Mouse (Mus musculus) G1E (cell line): Measurements from ENCODE around the gene Cdsn. TPM values are rescaled to one million over a fixed set of nuclear protein-coding genes. Genes with fewer than 3 reads are reported as not detected.

Source experiments
- ATAC-seq: 2 replicates; pipeline ENCODE4 v1.8.0; 2016; ENCODE audit warnings: mild to moderate bottlenecking; ENCODE audit not compliant: insufficient number of reproducible peaks, poor library complexity, low FRiP score, severe bottlenecking; ENCODE audit errors: extremely low read depth
- DNase-seq: peaks from one replicate; pipeline ENCODE4 v3.0.0; 2012; ENCODE audit warnings: low spot score
- H3K27me3 ChIP-seq: 2 replicates; pipeline ENCODE4 v1.6.1; 2012; ENCODE audit warnings: mild to moderate bottlenecking, low read length, inconsistent platforms; ENCODE audit not compliant: insufficient read depth
- H3K36me3 ChIP-seq: replicated peaks from 2 replicates; pipeline ENCODE3; 2012; ENCODE audit warnings: mild to moderate bottlenecking, inconsistent platforms
- H3K4me1 ChIP-seq: 2 replicates; pipeline ENCODE4 v1.6.1; 2012; ENCODE audit warnings: low read depth, low read length, inconsistent platforms, mixed read lengths; ENCODE audit not compliant: insufficient read depth
- H3K4me3 ChIP-seq: 2 replicates; pipeline ENCODE4 v1.5.1; 2012; ENCODE audit warnings: low read depth, mild to moderate bottlenecking, inconsistent platforms, low read length, moderate library complexity, mixed read lengths
- H3K9me3 ChIP-seq: replicated peaks from 2 replicates; pipeline ENCODE4 v1.6.1; 2012; ENCODE audit warnings: inconsistent platforms
- CTCF ChIP-seq: IDR thresholded peaks from 2 replicates; pipeline ENCODE4 v1.5.1; 2012; ENCODE audit warnings: low read depth, low read length, inconsistent platforms, mixed read lengths
- GATA1 ChIP-seq: IDR thresholded peaks from 2 replicates; pipeline ENCODE4 v1.6.1; 2012; ENCODE audit warnings: borderline replicate concordance, low read length, inconsistent platforms, mixed read lengths
- GATA2 ChIP-seq: IDR thresholded peaks from 2 replicates; pipeline ENCODE4 v1.6.1; 2012; ENCODE audit warnings: low read depth, low read length, inconsistent platforms, borderline replicate concordance
- POLR2AphosphoS5 ChIP-seq: IDR thresholded peaks from 2 replicates; pipeline ENCODE4 v1.6.1; 2012; ENCODE audit warnings: low read depth, low read length, inconsistent platforms; ENCODE audit not compliant: insufficient replicate concordance
- TAL1 ChIP-seq: conservative IDR thresholded peaks from 2 replicates; pipeline ENCODE4 v1.6.1; 2012; ENCODE audit warnings: low read depth, low read length, inconsistent platforms, mixed read lengths
- polyA plus RNA-seq: library from polyadenylated mRNA; stranded (reverse); fragments of >175 nt; gene quantifications from 2 replicates; pipeline ENCODE4 v1.2.3, GENCODE M21; 2012
- total RNA-seq, 2 experiments: library from RNA; stranded (forward) in 1 of 2; stranded (reverse) in 1 of 2; fragments of 200-1000 nt in 1 of 2; fragments of >200 nt in 1 of 2; fragmentation: Nextera tagmentation in 1 of 2; gene quantifications; 2 replicates each; pipeline ENCODE4 v1.2.3; 2014 to 2017

Cdsn gene
- total and polyA plus RNA-seq, 3 experiments = not detected

DNA sequence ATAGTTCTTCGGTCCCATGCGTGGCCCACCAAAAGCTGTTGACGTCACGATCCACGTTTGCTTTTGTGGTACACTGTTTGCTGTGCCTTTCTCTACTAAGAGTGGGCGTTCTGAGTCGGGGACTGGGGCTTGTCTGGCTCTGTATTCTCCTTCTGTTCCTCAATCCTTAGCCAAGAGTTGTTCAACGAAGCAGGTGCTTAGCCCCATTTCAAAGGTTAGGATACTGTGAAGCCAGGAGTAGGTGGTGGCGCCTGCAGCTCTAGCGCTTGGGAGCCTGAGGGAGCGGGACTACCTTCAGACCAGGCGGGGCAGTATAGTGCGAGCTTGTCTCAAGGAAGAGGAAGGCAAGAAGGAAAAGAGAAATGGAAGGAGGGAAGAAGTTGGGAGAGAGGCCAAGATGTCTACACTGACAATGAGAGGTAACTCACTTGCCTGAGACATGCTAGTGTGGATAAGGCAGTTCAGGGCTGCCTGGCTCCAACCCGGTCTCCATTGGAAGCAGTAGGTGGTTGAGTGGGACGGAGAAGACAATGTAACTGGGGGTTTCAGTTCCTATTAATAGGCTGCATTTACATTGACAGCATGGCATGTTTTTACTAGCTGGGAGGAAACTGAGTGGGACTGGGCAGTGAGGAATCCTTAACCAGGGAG, 9.0 kb upstream of the Cdsn start:
- H3K4me1 ChIP-seq = no peaks in the 10 kb centered on the region
- DNase-seq (no peak), ATAC-seq (no peak)
- peaks cover 6% of the 10 kb centered on the region for H3K27me3 ChIP-seq
- H3K9me3 ChIP-seq = no peaks in the 10 kb centered on the region
- H3K36me3 ChIP-seq = no peaks in the 10 kb centered on the region
- TF ChIP-seq GATA1 (no peak), CTCF (no peak), GATA2 (no peak), POLR2AphosphoS5 (no peak), TAL1 (no peak)
- H3K4me3 ChIP-seq = no peak overlapping the region

- H3K27me3 ChIP-seq = peaks cover 6% of the 10 kb centered on the region
- H3K9me3 ChIP-seq = no peaks in the 10 kb centered on the region
- TF ChIP-seq TAL1 (no peak), GATA2 (no peak), GATA1 (no peak), POLR2AphosphoS5 (no peak), CTCF (no peak)
- no peak overlapping the region for H3K4me3 ChIP-seq
- DNase-seq (no peak), ATAC-seq (no peak)
- no peaks in the 10 kb centered on the region for H3K36me3 ChIP-seq
- no peaks in the 10 kb centered on the region for H3K4me1 ChIP-seq
These were observed 8.5 kb upstream of the Cdsn start for GRCm38 (mm10) chr17:35543412-35543861.

GRCm38 (mm10) chr17:35544001-35544400, 7.9 kb upstream of the Cdsn start:
- Histone ChIP-seq H3K36me3 (no peaks in the 10 kb centered on the region), H3K4me1 (no peaks in the 10 kb centered on the region), H3K27me3 (peaks cover 6% of the 10 kb centered on the region), H3K9me3 (no peaks in the 10 kb centered on the region), H3K4me3 (no peak overlapping the region)
- DNase-seq = no peak
- TF ChIP-seq CTCF (no peak), GATA1 (no peak), GATA2 (no peak), TAL1 (no peak), POLR2AphosphoS5 (no peak)
- no peak for ATAC-seq

GRCm38 (mm10) chr17:35544680-35545079, 7.2 kb upstream of the Cdsn start:
- Histone ChIP-seq H3K9me3 (no peaks in the 10 kb centered on the region), H3K36me3 (no peaks in the 10 kb centered on the region), H3K4me3 (no peak overlapping the region), H3K27me3 (peaks cover 1% of the 10 kb centered on the region; the same call in 1 of the 2 replicates), H3K4me1 (no peaks in the 10 kb centered on the region)
- ATAC-seq (no peak), DNase-seq (peak; percentile 31)
- TF ChIP-seq GATA2 = no peak
- TF ChIP-seq CTCF = peak; percentile 63
- TF ChIP-seq GATA1 = no peak
- TF ChIP-seq TAL1 = no peak

- Histone ChIP-seq H3K27me3 (peaks cover 6% of the 10 kb centered on the region; the same call in 1 of the 2 replicates), H3K4me3 (no peak overlapping the region), H3K9me3 (no peaks in the 10 kb centered on the region), H3K4me1 (no peaks in the 10 kb centered on the region), H3K36me3 (no peaks in the 10 kb centered on the region)
- DNase-seq = no peak
- ATAC-seq = no peak
- TF ChIP-seq GATA2 (no peak), POLR2AphosphoS5 (no peak), CTCF (no peak), TAL1 (no peak), GATA1 (no peak)
These were observed 4.5 kb upstream of the Cdsn start for GRCm38 (mm10) chr17:35547465-35547864.

DNA sequence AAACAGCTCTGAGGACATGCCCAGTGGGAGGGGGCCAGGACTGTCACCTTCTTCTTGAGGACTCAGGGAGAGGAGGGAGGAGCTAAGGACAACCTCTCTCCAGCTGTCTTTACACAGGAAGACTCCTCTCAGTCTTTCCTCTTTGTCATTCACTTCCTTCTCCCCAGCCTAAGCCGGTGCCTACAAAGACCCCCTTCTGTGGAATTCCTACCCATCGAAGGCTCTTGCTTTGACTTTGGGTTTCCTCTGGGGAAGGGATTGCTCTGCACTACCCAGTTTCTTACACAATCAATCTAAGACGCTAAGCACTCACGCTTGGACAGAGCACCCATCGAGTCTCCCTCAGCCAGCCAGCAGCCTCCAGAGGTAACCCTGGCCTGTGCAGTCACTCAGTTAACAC, 3.3 kb upstream of the Cdsn start:
- DNase-seq = no peak
- Histone ChIP-seq H3K9me3 (no peaks in the 10 kb centered on the region), H3K4me1 (no peaks in the 10 kb centered on the region), H3K4me3 (no peak overlapping the region), H3K36me3 (no peaks in the 10 kb centered on the region), H3K27me3 (peaks cover 6% of the 10 kb centered on the region; the same call in 1 of the 2 replicates)
- ATAC-seq = no peak
- TF ChIP-seq GATA2 = no peak
- TF ChIP-seq CTCF = no peak

GRCm38 (mm10) chr17:35549437-35550142, 2.3 kb upstream of the Cdsn start:
- DNase-seq = no peak
- Histone ChIP-seq H3K4me1 (no peaks in the 10 kb centered on the region), H3K27me3 (peaks cover 6% of the 10 kb centered on the region; the same call in 1 of the 2 replicates), H3K36me3 (no peaks in the 10 kb centered on the region), H3K9me3 (no peaks in the 10 kb centered on the region), H3K4me3 (no peak overlapping the region)
- no peak for ATAC-seq
- TF ChIP-seq TAL1 = no peak
- TF ChIP-seq GATA2 = no peak
- no peak for TF ChIP-seq GATA1
- TF ChIP-seq CTCF = no peak
- TF ChIP-seq POLR2AphosphoS5 = no peak
